In genomic region chr4:53438386-53438785, GRCm38 (mm10) we compare ENCODE assay signal across 12 mouse cellular contexts. TPM values are rescaled to one million over a fixed set of nuclear protein-coding genes. Genes with fewer than 3 reads are reported as not detected.
DNase-seq lines count a peak whose midpoint lies in the region; ATAC-seq and TF ChIP-seq lines count a peak whose summit lies in the region.
"Had no signal": no experiment of that assay in that cellular context is flagged by ENCODE, and none has a peak within 500 bp of the region (broad histone marks: within the 10 kb centered on the region; RNA-seq: fewer than 3 reads in every experiment).

No protein-coding gene starts in this region.

- 71% methylated on average over 2 of the region's 2 CpGs for WGBS in forebrain, embryonic 16.5 days
- WGBS in forebrain, embryonic 12.5 days: 89% methylated on average over 2 of the region's 2 CpGs
- WGBS in liver, embryonic 15.5 days (ENCODE audit: insufficient replicate concordance): 73% methylated on average over 2 of the region's 2 CpGs

- H3K27me3 ChIP-seq in forebrain, embryonic 16.5 days (replicated peaks; ENCODE audit: control insufficient read depth, insufficient read depth, low read length): no peaks in the 10 kb centered on the region
- H3K27me3 ChIP-seq in forebrain, embryonic 12.5 days: peaks cover 7% of the 10 kb centered on the region
- H3K27me3 ChIP-seq in E14TG2a.4 (ENCODE audit: insufficient read depth, low read length): no peaks in the 10 kb centered on the region
- peaks cover 37% of the 10 kb centered on the region for H3K27me3 ChIP-seq in liver, embryonic 15.5 days

- TF ChIP-seq CTCF in layer of hippocampus, adult 2 months (conservative IDR thresholded peaks at IDR 0.05): no peak
- no peak for TF ChIP-seq CTCF in E14TG2a.4 (conservative IDR thresholded peaks at IDR 0.05; ENCODE audit: low read length)

- ATAC-seq in forebrain, embryonic 16.5 days: no peak
- no peak for ATAC-seq in forebrain, embryonic 12.5 days (ENCODE audit: low FRiP score)
- no peak for ATAC-seq in liver, embryonic 15.5 days (ENCODE audit: insufficient read depth)
- ATAC-seq: midbrain, embryonic 16.5 days had no signal

- no peak overlapping the region for H3K9ac ChIP-seq in forebrain, embryonic 16.5 days (replicated peaks; ENCODE audit: low read depth, low read length)
- no peak overlapping the region for H3K9ac ChIP-seq in forebrain, embryonic 12.5 days
- H3K9ac ChIP-seq in liver, embryonic 15.5 days: no peak overlapping the region

- peak overlapping the region; percentile 52; the same call in 1 of the 2 replicates for H3K27ac ChIP-seq in forebrain, embryonic 16.5 days (ENCODE audit: low read length)
- no peak overlapping the region for H3K27ac ChIP-seq in forebrain, embryonic 12.5 days
- H3K27ac ChIP-seq in layer of hippocampus, adult 2 months: peak overlapping the region; percentile 98
- peak overlapping the region; percentile 54 for H3K27ac ChIP-seq in liver, embryonic 15.5 days (replicated peaks)

- peaks cover 35% of the 10 kb centered on the region for H3K4me1 ChIP-seq in forebrain, embryonic 16.5 days (replicated peaks; ENCODE audit: control insufficient read depth, insufficient read depth, low read length)
- H3K4me1 ChIP-seq in forebrain, embryonic 12.5 days: peaks cover 22% of the 10 kb centered on the region
- H3K4me1 ChIP-seq in E14TG2a.4 (replicated peaks; ENCODE audit: low read depth, low read length): peaks cover 56% of the 10 kb centered on the region
- H3K4me1 ChIP-seq in liver, embryonic 15.5 days (replicated peaks): peaks cover 40% of the 10 kb centered on the region

- no peaks in the 10 kb centered on the region for H3K36me3 ChIP-seq in forebrain, embryonic 16.5 days (ENCODE audit: control insufficient read depth, insufficient read depth)
- H3K36me3 ChIP-seq in forebrain, embryonic 12.5 days (replicated peaks): no peaks in the 10 kb centered on the region
- H3K36me3 ChIP-seq in E14TG2a.4 (ENCODE audit: insufficient read depth, low read length): no peaks in the 10 kb centered on the region
- no peaks in the 10 kb centered on the region for H3K36me3 ChIP-seq in liver, embryonic 15.5 days (replicated peaks)

- DNase-seq in layer of hippocampus, adult 2 months (ENCODE audit: low spot score in 2 of 2): peak in 1 of 2 experiments; percentile 49
- no peak for DNase-seq in layer of hippocampus, adult 8-10 months (ENCODE audit: low spot score in 2 of 2)
- DNase-seq in embryo, embryonic 11 days: no peak
- no peak for DNase-seq in ovary, postnatal 14 days (ENCODE audit: low spot score)
- DNase-seq: cerebellum, postnatal 36 days; kidney, postnatal 4 days; lung, postnatal 10 days had no signal

- H3K9me3 ChIP-seq in forebrain, embryonic 16.5 days (ENCODE audit: control insufficient read depth, low read length): no peaks in the 10 kb centered on the region
- no peaks in the 10 kb centered on the region for H3K9me3 ChIP-seq in forebrain, embryonic 12.5 days
- H3K9me3 ChIP-seq in E14TG2a.4 (ENCODE audit: low read length): no peaks in the 10 kb centered on the region
- H3K9me3 ChIP-seq in liver, embryonic 15.5 days (replicated peaks): no peaks in the 10 kb centered on the region

- H3K4me2 ChIP-seq in forebrain, embryonic 16.5 days (ENCODE audit: low read length): no peak overlapping the region
- no peak overlapping the region for H3K4me2 ChIP-seq in forebrain, embryonic 12.5 days
- peak overlapping the region; percentile 93; the same call in 1 of the 2 replicates for H3K4me2 ChIP-seq in liver, embryonic 15.5 days

- H3K4me3 ChIP-seq in forebrain, embryonic 16.5 days (replicated peaks; ENCODE audit: low read length): no peak overlapping the region
- H3K4me3 ChIP-seq in forebrain, embryonic 12.5 days (replicated peaks): no peak overlapping the region
- H3K4me3 ChIP-seq in layer of hippocampus, adult 2 months: no peak overlapping the region
- peak overlapping the region; percentile 93 for H3K4me3 ChIP-seq in E14TG2a.4 (replicated peaks; ENCODE audit: low read length)
- no peak overlapping the region for H3K4me3 ChIP-seq in liver, embryonic 15.5 days (replicated peaks)

RNA-seq across cellular contexts. Expression of gene Slc44a1, which starts 1.8 kb away (rescaled TPM):
- polyA plus RNA-seq in forebrain, embryonic 16.5 days (2015; fragmentation: Nextera tagmentation; extraction: Ambion mirVana): 13.7 and 19.6 TPM in 2 replicates
- polyA plus RNA-seq in forebrain, embryonic 12.5 days (2016; fragmentation: Nextera tagmentation; extraction: Ambion mirVana): 18.0 and 19.1 TPM in 2 replicates
- total RNA-seq in layer of hippocampus, adult 2 months (2021): 10 to 100 TPM; 75.0 to 78.4 TPM
- 100 to 1,000 TPM in 1 of 4 experiments, 10 to 100 TPM in 3; 79.1 to 102 (median 92.1) TPM for total RNA-seq in layer of hippocampus, adult 8-10 months (2022)
- polyA plus RNA-seq in liver, embryonic 15.5 days (2015; fragmentation: Nextera tagmentation; extraction: Ambion mirVana): 12.1 and 13.6 TPM in 2 replicates
